Mouse (Mus musculus) CH12.LX (cell line): ENCODE measurements at regions not wholly inside any gene's neighbourhood (a gene's known extent, or its start where the extent isn't known, plus 50 kb on each side); places are given as distances from the start of the nearest gene placed in this dataset.
A peak's percentile ranks its signal among the peaks of the same experiment; 100 is the strongest.

ENCODE experiments used
- DNase-seq: peaks from one replicate; pipeline ENCODE4 v3.0.0-alpha.2; 2013; ENCODE audit errors: extremely low read depth
- H3K27ac ChIP-seq: 2 replicates; pipeline ENCODE4 v1.5.1; 2012; ENCODE audit warnings: low read depth, mild to moderate bottlenecking, control low read depth, moderate library complexity; ENCODE audit not compliant: insufficient read depth
- H3K27me3 ChIP-seq: replicated peaks from 2 replicates; pipeline ENCODE3; 2012; ENCODE audit warnings: inconsistent platforms
- H3K36me3 ChIP-seq, 2 experiments: replicated peaks in 1 of 2; 2 replicates each; pipeline versions ENCODE3 to v1.6.1; 2012; ENCODE audit warnings: inconsistent platforms in 1 of 2, low read length in 1 of 2, mild to moderate bottlenecking in 1 of 2, mixed read lengths in 1 of 2, moderate library complexity in 1 of 2; ENCODE audit not compliant: control insufficient read depth in 1 of 2, insufficient read depth in 1 of 2
- H3K4me1 ChIP-seq, 2 experiments: 2 replicates each; pipeline ENCODE4 v1.6.1; 2012; ENCODE audit warnings: inconsistent platforms in 1 of 2, moderate library complexity in 1 of 2; ENCODE audit not compliant: insufficient read depth in 2 of 2, control insufficient read depth in 1 of 2
- H3K4me2 ChIP-seq: 2 replicates; pipeline ENCODE4 v1.6.1; 2012; ENCODE audit warnings: low read depth, mild to moderate bottlenecking, control low read depth; ENCODE audit not compliant: poor library complexity, insufficient read depth, severe bottlenecking
- H3K4me3 ChIP-seq, 3 experiments: fragments of 150-350 bp in 1 of 3; sonication (generic) in 1 of 3; replicated peaks in 1 of 3; 2 replicates each; pipeline versions ENCODE3 to v1.5.1; 2011 to 2012; ENCODE audit warnings: low read depth in 2 of 3, low read length in 2 of 3, mild to moderate bottlenecking in 2 of 3, moderate library complexity in 2 of 3, control low read depth in 1 of 3, improper control_type of control experiment in 1 of 3, inconsistent platforms in 1 of 3, mixed read lengths in 1 of 3; ENCODE audit not compliant: poor library complexity in 1 of 3
- H3K79me2 ChIP-seq: replicated peaks from 2 replicates; pipeline ENCODE4 v1.6.1; 2012; ENCODE audit warnings: mild to moderate bottlenecking, moderate library complexity; ENCODE audit not compliant: control insufficient read depth, poor library complexity, insufficient read depth, severe bottlenecking; ENCODE audit errors: extremely low read depth
- H3K9ac ChIP-seq: 2 replicates; pipeline ENCODE4 v1.6.1; 2012; ENCODE audit warnings: low read depth, mild to moderate bottlenecking, control low read depth, moderate library complexity; ENCODE audit not compliant: insufficient read depth
- H3K9me3 ChIP-seq: replicated peaks from 2 replicates; pipeline ENCODE3; 2012; ENCODE audit warnings: low read length, inconsistent platforms, mixed read lengths
- BHLHE40 ChIP-seq: IDR thresholded peaks from 2 replicates; pipeline ENCODE4 v1.6.1; 2011; ENCODE audit warnings: mild to moderate bottlenecking, low read depth, low read length, improper control_type of control experiment
- CHD1 ChIP-seq: IDR thresholded peaks from 2 replicates; pipeline ENCODE4 v1.6.1; 2012; ENCODE audit warnings: low read depth, low read length, improper control_type of control experiment, inconsistent platforms
- CHD2 ChIP-seq: IDR thresholded peaks from 2 replicates; pipeline ENCODE4 v1.6.1; 2011; ENCODE audit warnings: low read length, improper control_type of control experiment
- CTCF ChIP-seq, 2 experiments: IDR thresholded peaks in 1 of 2; conservative IDR thresholded peaks in 1 of 2; 2 replicates each; pipeline ENCODE4 v1.5.1; 2011 to 2012; ENCODE audit warnings: low read depth in 2 of 2, low read length in 2 of 2, improper control_type of control experiment in 1 of 2, inconsistent platforms in 1 of 2, mild to moderate bottlenecking in 1 of 2, moderate library complexity in 1 of 2
- ELF1 ChIP-seq: IDR thresholded peaks from 2 replicates; pipeline ENCODE4 v1.6.1; 2014; ENCODE audit warnings: low read depth, mild to moderate bottlenecking, inconsistent platforms, low read length, improper control_type of control experiment
- GABPA ChIP-seq: IDR thresholded peaks from 2 replicates; pipeline ENCODE4 v1.6.1; 2012; ENCODE audit warnings: low read depth, low read length, improper control_type of control experiment, inconsistent platforms; ENCODE audit not compliant: insufficient replicate concordance
- IRF4 ChIP-seq: IDR thresholded peaks from 2 replicates; pipeline ENCODE4 v1.6.1; 2014; ENCODE audit warnings: low read depth, mild to moderate bottlenecking, inconsistent platforms, low read length, improper control_type of control experiment
- KAT2A ChIP-seq: IDR thresholded peaks from 2 replicates; pipeline ENCODE4 v1.6.1; 2012; ENCODE audit warnings: low read length, improper control_type of control experiment, inconsistent platforms; ENCODE audit not compliant: insufficient replicate concordance
- MAFK ChIP-seq: IDR thresholded peaks from 2 replicates; pipeline ENCODE4 v1.6.1; 2011; ENCODE audit warnings: low read length, improper control_type of control experiment; ENCODE audit not compliant: insufficient replicate concordance
- MAX ChIP-seq: IDR thresholded peaks from 2 replicates; pipeline ENCODE4 v1.6.1; 2011; ENCODE audit warnings: low read length, improper control_type of control experiment
- MAZ ChIP-seq: IDR thresholded peaks from 2 replicates; pipeline ENCODE4 v1.6.1; 2012; ENCODE audit warnings: low read depth, mild to moderate bottlenecking, inconsistent platforms, low read length, improper control_type of control experiment, moderate library complexity
- MEF2A ChIP-seq: IDR thresholded peaks from 2 replicates; pipeline ENCODE4 v1.6.1; 2014; ENCODE audit warnings: low read depth, mild to moderate bottlenecking, inconsistent platforms, low read length, improper control_type of control experiment, borderline replicate concordance
- MXI1 ChIP-seq: IDR thresholded peaks from 2 replicates; pipeline ENCODE4 v1.6.1; 2011; ENCODE audit warnings: mild to moderate bottlenecking, low read depth, low read length, improper control_type of control experiment
- MYC ChIP-seq: IDR thresholded peaks from 2 replicates; pipeline ENCODE4 v1.6.1; 2011; ENCODE audit warnings: low read depth, mild to moderate bottlenecking, improper control_type of control experiment, low read length
- NELFE ChIP-seq: IDR thresholded peaks from 2 replicates; pipeline ENCODE4 v1.6.1; 2011; ENCODE audit warnings: low read depth, low read length, improper control_type of control experiment
- NRF1 ChIP-seq: IDR thresholded peaks from 2 replicates; pipeline ENCODE4 v1.6.1; 2014; ENCODE audit warnings: low read depth, mild to moderate bottlenecking, inconsistent platforms, low read length, improper control_type of control experiment, moderate library complexity
- PAX5 ChIP-seq: IDR thresholded peaks from 2 replicates; pipeline ENCODE4 v1.6.1; 2012; ENCODE audit warnings: low read length, inconsistent platforms, mixed read lengths
- POLR2A ChIP-seq: IDR thresholded peaks from 2 replicates; pipeline ENCODE4 v1.6.1; 2011; ENCODE audit warnings: low read depth, mild to moderate bottlenecking, improper control_type of control experiment, low read length
- RCOR1 ChIP-seq: conservative IDR thresholded peaks from 2 replicates; pipeline ENCODE4 v1.6.1; 2012; ENCODE audit warnings: low read depth, mild to moderate bottlenecking, inconsistent platforms, low read length, improper control_type of control experiment
- SMC3 ChIP-seq: IDR thresholded peaks from 2 replicates; pipeline ENCODE4 v1.6.1; 2011; ENCODE audit warnings: low read depth, low read length, improper control_type of control experiment
- TBP ChIP-seq: conservative IDR thresholded peaks from 2 replicates; pipeline ENCODE4 v1.6.1; 2011; ENCODE audit warnings: low read depth, low read length, improper control_type of control experiment
- USF1 ChIP-seq: IDR thresholded peaks from 2 replicates; pipeline ENCODE4 v1.6.1; 2014; ENCODE audit warnings: low read depth, mild to moderate bottlenecking, inconsistent platforms, low read length, improper control_type of control experiment
- USF2 ChIP-seq: conservative IDR thresholded peaks from 2 replicates; pipeline ENCODE4 v1.6.1; 2011; ENCODE audit warnings: low read depth, low read length, improper control_type of control experiment
- ZC3H11A ChIP-seq: IDR thresholded peaks from 2 replicates; pipeline ENCODE4 v1.6.1; 2012; ENCODE audit warnings: low read depth, mild to moderate bottlenecking, inconsistent platforms, low read length, improper control_type of control experiment
- ZKSCAN1 ChIP-seq: IDR thresholded peaks from 2 replicates; pipeline ENCODE4 v1.6.1; 2012; ENCODE audit warnings: low read depth, inconsistent platforms, low read length, improper control_type of control experiment, borderline replicate concordance
- ZMIZ1 ChIP-seq: IDR thresholded peaks from 2 replicates; pipeline ENCODE4 v1.6.1; 2012; ENCODE audit warnings: low read depth, mild to moderate bottlenecking, inconsistent platforms, low read length, improper control_type of control experiment
- dilution Hi-C: fragments of 300-500 bp; cut with MboI; formaldehyde crosslinking; loops from 2 replicates; pipeline ENCODE4 v1.14.3; 2020; ENCODE audit warnings: low sequenced_read_pairs; ENCODE audit not compliant: extremely low pct_unique_long_range_greater_than_20kb, extremely low pct_ligation_motif_present
- in situ Hi-C: fragments of 300-500 bp; cut with MboI; formaldehyde crosslinking; loops from 3 replicates; pipeline ENCODE4 v1.14.3; 2019; ENCODE audit warnings: low sequenced_read_pairs, low pct_ligation_motif_present, low pct_unique_long_range_greater_than_20kb, mixed read lengths

GRCm38 (mm10) chr15:36852229-36852821 is 155.2 kb downstream of the Zfp706 start:
- Histone ChIP-seq H3K36me3 (no peaks in the 10 kb centered on the region), H3K4me2 (no peak overlapping the region), H3K4me3 (no peak overlapping the region), H3K9me3 (no peaks in the 10 kb centered on the region), H3K27me3 (no peaks in the 10 kb centered on the region), H3K9ac (no peak overlapping the region), H3K4me1 (peaks cover 4 to 25% of the 10 kb centered on the region in 2 experiments), H3K27ac (no peak overlapping the region), H3K79me2 (no peaks in the 10 kb centered on the region)
- TF ChIP-seq CHD2 (no peak), TBP (no peak), MAFK (no peak), USF1 (no peak), CTCF (conservative IDR thresholded peaks at IDR 0.05 in 1 of 2, IDR thresholded peaks at IDR 0.05 in 1 of 2; ENCODE audit: low read depth in 2 of 2, low read length in 2 of 2) (no peak), ZMIZ1 (no peak), POLR2A (no peak), MAZ (no peak), MAX (no peak), ZC3H11A (no peak), MYC (no peak), ZKSCAN1 (no peak), SMC3 (no peak), PAX5 (no peak), MXI1 (no peak), GABPA (no peak), CHD1 (no peak)
- dilution Hi-C loops (no loop called here), in situ Hi-C loops (no loop called here)
- peak; percentile 47 for DNase-seq

GRCm38 (mm10) chr15:36848238-36848637 is 159.3 kb downstream of the Zfp706 start:
- H3K4me1 ChIP-seq: peaks cover 7 to 32% of the 10 kb centered on the region in 2 experiments
- no peaks in the 10 kb centered on the region for H3K9me3 ChIP-seq
- no peaks in the 10 kb centered on the region for H3K79me2 ChIP-seq
- dilution Hi-C loops: no loop called here
- no peak for DNase-seq
- no peak overlapping the region for H3K9ac ChIP-seq
- no peaks in the 10 kb centered on the region for H3K36me3 ChIP-seq
- no peaks in the 10 kb centered on the region for H3K27me3 ChIP-seq
- no peak overlapping the region for H3K4me2 ChIP-seq
- TF ChIP-seq RCOR1 (no peak), ELF1 (no peak), IRF4 (no peak), KAT2A (no peak), ZKSCAN1 (no peak), MEF2A (no peak), NRF1 (no peak), USF1 (no peak), NELFE (no peak), BHLHE40 (no peak), USF2 (no peak), ZMIZ1 (no peak), MYC (no peak), TBP (no peak), SMC3 (no peak)
- TF ChIP-seq, all 38 proteins: peak for 0
- in situ Hi-C loops: no loop called here
- Histone ChIP-seq H3K27ac (no peak overlapping the region), H3K4me3 (no peak overlapping the region)
